Mouse (Mus musculus): ENCODE measurements around the gene Prdx2. TPM values are rescaled to one million over a fixed set of nuclear protein-coding genes. Genes with fewer than 3 reads are reported as not detected.
A peak's percentile ranks its signal among the peaks of the same experiment; 100 is the strongest.

The Prdx2 gene
- polyA plus RNA-seq, 1 experiment from 2014 or later, result 771 TPM

DNA sequence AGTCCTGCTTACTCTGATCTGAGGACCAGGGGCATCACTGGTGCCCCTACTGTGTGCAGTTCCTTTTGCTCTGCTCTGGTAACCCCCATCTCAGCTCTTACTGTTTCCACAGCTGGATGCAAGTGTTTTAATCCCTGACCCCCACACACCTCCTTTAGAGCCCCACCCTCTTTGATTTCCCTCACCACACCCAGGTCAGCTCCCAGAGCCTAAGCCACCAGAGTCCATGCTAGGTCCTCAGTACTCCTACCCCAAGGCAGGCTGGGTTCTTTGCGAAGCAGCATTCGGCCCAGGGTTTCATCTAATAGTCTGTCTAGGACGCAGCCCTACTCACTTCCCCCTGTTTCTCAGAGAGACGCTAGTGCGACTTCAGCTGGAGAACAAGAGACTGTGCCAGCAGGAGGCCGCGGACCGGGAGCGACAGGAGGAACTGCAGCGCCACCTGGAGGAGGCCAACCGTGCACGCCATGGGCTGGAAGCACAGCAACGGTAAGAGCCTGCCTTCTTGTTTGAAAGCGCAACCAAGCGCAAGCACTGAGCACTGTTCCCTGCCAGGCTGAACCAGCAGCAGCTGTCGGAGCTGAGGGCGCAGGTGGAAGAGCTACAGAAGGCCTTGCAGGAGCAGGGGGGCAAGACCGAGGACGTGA is 28.4 kb downstream of the Prdx2 start:
- 13% methylated on average over 19 of the region's 19 CpGs for WGBS
- Histone ChIP-seq H3K9me3 (ENCODE audit: control insufficient read depth, low read length) (no peaks in the 10 kb centered on the region), H3K4me1 (replicated peaks; ENCODE audit: control insufficient read depth, insufficient read depth, low read length) (no peaks in the 10 kb centered on the region), H3K9ac (ENCODE audit: low read length) (no peak overlapping the region), H3K4me3 (ENCODE audit: low read depth, low read length) (no peak overlapping the region), H3K27ac (ENCODE audit: low read depth) (no peak overlapping the region), H3K36me3 (ENCODE audit: control insufficient read depth, insufficient read depth, low read length) (0 out of 2 replicates have a peak, but pooled peaks cover 5% of the 10 kb centered on the region), H3K27me3 (replicated peaks; ENCODE audit: control insufficient read depth, insufficient read depth, low read length) (no peaks in the 10 kb centered on the region), H3K4me2 (ENCODE audit: low read length) (peak overlapping the region; percentile 11; the same call in 1 of the 2 replicates)
- ATAC-seq (replicated peaks; ENCODE audit: low FRiP score, low TSS enrichment, low read depth) (peak; percentile 70), DNase-seq (ENCODE audit: low spot score) (peak; percentile 93)

DNA sequence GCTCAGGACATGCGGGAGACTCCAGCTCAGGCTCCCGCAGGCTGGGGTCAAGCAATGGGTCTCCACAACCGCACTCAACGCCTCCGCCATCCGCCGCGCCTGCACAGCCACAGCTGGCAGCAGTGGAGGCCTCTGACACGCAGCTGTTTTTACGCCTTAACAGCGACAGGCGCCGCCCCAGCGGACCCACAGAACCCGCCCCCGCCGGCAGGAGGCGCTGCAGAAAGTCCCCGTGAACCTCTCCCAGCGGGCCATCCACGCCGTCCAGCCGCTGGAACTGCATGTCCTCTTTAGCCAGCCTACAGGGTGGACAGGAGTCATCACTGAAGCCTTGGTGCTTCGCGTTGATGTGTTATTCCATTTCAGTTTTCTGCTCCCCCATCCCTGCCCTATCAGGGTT is 38.3 kb downstream of the Prdx2 start:
- no peak for ATAC-seq (replicated peaks; ENCODE audit: low FRiP score, low TSS enrichment, low read depth)
- Histone ChIP-seq H3K27ac (ENCODE audit: low read depth) (no peak overlapping the region), H3K9me3 (ENCODE audit: control insufficient read depth, low read length) (no peaks in the 10 kb centered on the region), H3K9ac (ENCODE audit: low read length) (no peak overlapping the region), H3K36me3 (ENCODE audit: control insufficient read depth, insufficient read depth, low read length) (0 out of 2 replicates have a peak, but pooled peaks cover 3% of the 10 kb centered on the region), H3K27me3 (replicated peaks; ENCODE audit: control insufficient read depth, insufficient read depth, low read length) (peaks cover 38% of the 10 kb centered on the region), H3K4me3 (ENCODE audit: low read depth, low read length) (no peak overlapping the region), H3K4me1 (replicated peaks; ENCODE audit: control insufficient read depth, insufficient read depth, low read length) (no peaks in the 10 kb centered on the region), H3K4me2 (ENCODE audit: low read length) (no peak overlapping the region)
- WGBS, result 20% methylated on average over 25 of the region's 25 CpGs
- DNase-seq (ENCODE audit: low spot score), result peak; percentile 68

DNA sequence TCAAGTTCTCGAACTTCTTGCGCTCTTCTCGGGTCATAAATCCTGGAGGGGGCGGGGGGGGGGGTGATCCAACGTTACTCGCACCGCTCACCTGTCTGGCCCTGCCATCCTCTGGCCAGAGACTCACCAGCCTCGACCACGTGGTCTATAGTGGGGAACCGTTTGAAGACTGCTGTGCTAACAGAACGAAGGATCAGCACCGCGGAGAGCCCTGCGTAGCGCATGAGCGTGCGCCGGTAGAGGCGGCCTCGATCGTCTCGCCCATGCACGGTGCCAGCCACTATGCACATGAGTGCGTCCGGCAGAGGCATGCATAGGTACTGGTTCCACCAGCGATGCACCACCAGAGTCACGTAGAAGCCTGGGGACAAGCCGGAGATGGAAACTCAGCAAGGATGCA is 41.9 kb downstream of the Prdx2 start:
- no peak overlapping the region for H3K9ac ChIP-seq (ENCODE audit: low read length)
- H3K4me3 ChIP-seq (ENCODE audit: low read depth, low read length), result no peak overlapping the region
- H3K27me3 ChIP-seq (replicated peaks; ENCODE audit: control insufficient read depth, insufficient read depth, low read length), result peaks cover 53% of the 10 kb centered on the region
- no peaks in the 10 kb centered on the region for H3K9me3 ChIP-seq (ENCODE audit: control insufficient read depth, low read length)
- no peak overlapping the region for H3K27ac ChIP-seq (ENCODE audit: low read depth)
- H3K4me2 ChIP-seq (ENCODE audit: low read length), result no peak overlapping the region
- no peaks in the 10 kb centered on the region for H3K36me3 ChIP-seq (ENCODE audit: control insufficient read depth, insufficient read depth, low read length)
- H3K4me1 ChIP-seq (replicated peaks; ENCODE audit: control insufficient read depth, insufficient read depth, low read length), result no peaks in the 10 kb centered on the region
- DNase-seq (ENCODE audit: low spot score) (no peak), ATAC-seq (replicated peaks; ENCODE audit: low FRiP score, low TSS enrichment, low read depth) (no peak)
- 12% methylated on average over 28 of the region's 28 CpGs for WGBS

DNA sequence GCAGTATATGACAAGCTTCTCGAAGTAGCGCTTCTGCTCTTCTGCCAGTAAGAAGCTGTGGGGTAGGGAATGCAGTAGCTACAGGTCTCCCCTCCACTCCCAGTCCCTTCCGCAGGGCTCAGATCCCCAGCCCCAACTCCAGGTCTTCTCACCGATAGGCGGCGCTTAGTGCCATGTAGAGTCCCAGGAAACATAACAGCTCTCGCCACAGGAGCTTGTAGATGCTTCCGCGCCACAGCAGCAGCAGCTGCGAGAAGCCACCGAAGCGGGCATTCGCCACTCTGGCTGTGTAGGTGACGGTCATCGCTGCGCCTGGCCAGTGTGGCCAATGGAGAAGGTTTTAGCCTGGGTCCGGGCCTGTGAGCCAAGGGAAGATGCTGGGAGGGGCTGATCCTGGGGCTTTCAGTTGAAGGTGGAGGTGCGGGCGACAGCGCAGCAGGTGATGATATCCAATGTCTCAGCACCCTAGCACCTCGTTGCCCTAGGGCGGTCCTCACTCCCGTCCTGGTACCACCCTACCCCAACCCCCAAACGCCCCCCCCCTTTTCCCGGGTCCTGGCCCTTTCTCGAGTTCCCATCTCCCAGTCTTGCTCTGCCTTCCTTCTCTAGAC is 43.9 kb downstream of the Prdx2 start:
- Histone ChIP-seq H3K4me3 (ENCODE audit: low read depth, low read length) (peak overlapping the region; percentile 17), H3K36me3 (ENCODE audit: control insufficient read depth, insufficient read depth, low read length) (peaks cover 9% of the 10 kb centered on the region), H3K9ac (ENCODE audit: low read length) (no peak overlapping the region), H3K9me3 (ENCODE audit: control insufficient read depth, low read length) (no peaks in the 10 kb centered on the region), H3K27ac (ENCODE audit: low read depth) (no peak overlapping the region), H3K4me2 (ENCODE audit: low read length) (peak overlapping the region; percentile 46), H3K27me3 (replicated peaks; ENCODE audit: control insufficient read depth, insufficient read depth, low read length) (peaks cover 45% of the 10 kb centered on the region), H3K4me1 (replicated peaks; ENCODE audit: control insufficient read depth, insufficient read depth, low read length) (no peaks in the 10 kb centered on the region)
- ATAC-seq (replicated peaks; ENCODE audit: low FRiP score, low TSS enrichment, low read depth) (peak; percentile 59), DNase-seq (ENCODE audit: low spot score) (peak; percentile 83)
- 3% methylated on average over 23 of the region's 26 CpGs for whole genome bisulfite sequencing

DNA sequence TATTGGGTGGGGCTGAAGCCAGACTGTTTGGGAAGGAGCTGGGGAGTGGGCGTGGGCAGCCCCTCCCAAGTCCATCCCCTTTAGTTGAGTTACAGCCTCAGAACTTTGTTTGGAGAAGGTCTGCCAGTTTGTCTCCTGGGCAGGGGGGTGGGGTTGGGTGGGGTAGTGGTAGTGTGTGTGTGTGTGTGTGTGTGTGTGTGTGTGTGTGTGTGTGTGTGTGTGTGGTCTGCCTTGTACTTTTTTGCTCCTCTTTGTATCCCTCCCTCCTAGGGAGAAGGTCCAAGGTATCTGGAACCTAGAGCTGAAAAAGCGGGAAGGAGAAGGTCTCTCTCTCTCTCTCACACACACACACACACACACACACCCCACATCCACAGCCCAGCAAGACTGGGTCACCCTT is 45.0 kb downstream of the Prdx2 start, which contains the start of gene Best2:
TSS of gene Best2 (minus strand) at position 101 of the 400 bp plus-strand sequence.
- ATAC-seq (replicated peaks; ENCODE audit: low FRiP score, low TSS enrichment, low read depth), result no peak
- Histone ChIP-seq H3K9me3 (ENCODE audit: control insufficient read depth, low read length) (no peaks in the 10 kb centered on the region), H3K27ac (ENCODE audit: low read depth) (no peak within 1 kb of the TSS), H3K27me3 (replicated peaks; ENCODE audit: control insufficient read depth, insufficient read depth, low read length) (peaks cover 37% of the 10 kb centered on the region), H3K4me3 (ENCODE audit: low read depth, low read length) (peak within 1 kb of the TSS; percentile 17), H3K9ac (ENCODE audit: low read length) (no peak within 1 kb of the TSS), H3K4me1 (replicated peaks; ENCODE audit: control insufficient read depth, insufficient read depth, low read length) (no peaks in the 10 kb centered on the region), H3K4me2 (ENCODE audit: low read length) (peak within 1 kb of the TSS; percentile 46), H3K36me3 (ENCODE audit: control insufficient read depth, insufficient read depth, low read length) (peaks cover 20% of the 10 kb centered on the region)
- no peak for DNase-seq (ENCODE audit: low spot score)
- 53% methylated on average over 2 of the region's 2 CpGs for WGBS

GRCm38 (mm10) chr8:85016724-85017123 is 47.3 kb downstream of the Prdx2 start:
- Histone ChIP-seq H3K36me3 (ENCODE audit: control insufficient read depth, insufficient read depth, low read length) (peaks cover 35% of the 10 kb centered on the region), H3K27me3 (replicated peaks; ENCODE audit: control insufficient read depth, insufficient read depth, low read length) (peaks cover 19% of the 10 kb centered on the region), H3K4me3 (ENCODE audit: low read depth, low read length) (no peak overlapping the region), H3K27ac (ENCODE audit: low read depth) (no peak overlapping the region), H3K9ac (ENCODE audit: low read length) (no peak overlapping the region), H3K4me1 (replicated peaks; ENCODE audit: control insufficient read depth, insufficient read depth, low read length) (no peaks in the 10 kb centered on the region), H3K9me3 (ENCODE audit: control insufficient read depth, low read length) (no peaks in the 10 kb centered on the region), H3K4me2 (ENCODE audit: low read length) (no peak overlapping the region)
- 68% methylated on average over 10 of the region's 10 CpGs for WGBS
- DNase-seq (ENCODE audit: low spot score), result no peak
- no peak for ATAC-seq (replicated peaks; ENCODE audit: low FRiP score, low TSS enrichment, low read depth)

DNA sequence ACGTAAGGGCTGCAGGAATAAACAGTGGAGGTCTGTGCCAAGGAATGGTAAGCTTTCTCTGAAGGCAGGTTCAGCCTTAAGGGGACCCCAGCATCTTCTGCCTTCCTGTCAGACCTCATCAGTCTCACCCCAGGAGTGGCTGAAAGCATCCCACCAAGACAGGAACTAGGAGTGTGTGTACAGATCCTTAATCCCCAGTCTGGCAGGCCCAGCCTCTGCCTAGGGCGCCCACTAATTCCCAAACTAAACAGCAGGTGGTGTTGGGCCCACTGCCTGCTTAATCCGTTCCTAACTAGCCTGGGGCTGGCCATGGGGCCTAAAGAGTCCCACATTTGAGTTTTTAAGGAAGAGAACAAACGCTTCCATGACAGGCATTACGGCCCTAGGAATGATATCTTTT is 47.8 kb downstream of the Prdx2 start:
- no peak for ATAC-seq (replicated peaks; ENCODE audit: low FRiP score, low TSS enrichment, low read depth)
- Histone ChIP-seq H3K27me3 (replicated peaks; ENCODE audit: control insufficient read depth, insufficient read depth, low read length) (peaks cover 18% of the 10 kb centered on the region; the same call in 1 of the 2 replicates), H3K27ac (ENCODE audit: low read depth) (no peak overlapping the region), H3K9me3 (ENCODE audit: control insufficient read depth, low read length) (no peaks in the 10 kb centered on the region), H3K4me2 (ENCODE audit: low read length) (no peak overlapping the region), H3K4me1 (replicated peaks; ENCODE audit: control insufficient read depth, insufficient read depth, low read length) (no peaks in the 10 kb centered on the region), H3K4me3 (ENCODE audit: low read depth, low read length) (no peak overlapping the region), H3K36me3 (ENCODE audit: control insufficient read depth, insufficient read depth, low read length) (peaks cover 39% of the 10 kb centered on the region), H3K9ac (ENCODE audit: low read length) (no peak overlapping the region)
- 44% methylated on average over 5 of the region's 5 CpGs for WGBS
- DNase-seq (ENCODE audit: low spot score), result no peak

DNA sequence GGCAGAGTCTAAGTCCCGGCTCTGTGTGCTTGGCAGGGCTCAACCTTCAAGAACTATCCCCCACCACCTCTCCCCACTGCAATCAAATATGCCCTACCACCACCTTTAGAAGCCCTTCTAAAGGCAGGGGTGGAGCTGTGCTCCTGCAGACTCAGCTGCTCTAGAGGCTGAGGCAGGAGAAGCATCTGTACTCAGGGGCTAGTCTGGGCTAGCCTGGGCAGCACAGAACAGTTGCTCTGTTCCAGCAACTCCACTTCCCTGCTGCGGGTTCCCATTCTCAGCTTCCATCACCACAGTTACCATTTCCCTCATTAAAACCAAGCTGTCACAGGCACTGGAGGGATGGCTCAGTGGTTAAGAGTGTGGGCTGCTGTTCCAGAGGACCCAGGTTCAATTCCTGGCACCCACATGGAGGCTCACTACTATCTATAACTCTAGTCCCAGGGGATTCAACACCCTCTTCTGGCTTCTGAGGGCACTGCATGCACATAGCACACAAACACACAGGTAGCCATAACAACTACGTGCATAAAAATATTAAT is 52.2 kb downstream of the Prdx2 start:
- no peaks in the 10 kb centered on the region for H3K27me3 ChIP-seq (replicated peaks; ENCODE audit: control insufficient read depth, insufficient read depth, low read length)
- peaks cover 14% of the 10 kb centered on the region for H3K4me1 ChIP-seq (replicated peaks; ENCODE audit: control insufficient read depth, insufficient read depth, low read length)
- WGBS, result 95% methylated on average over 3 of the region's 3 CpGs
- no peak overlapping the region for H3K9ac ChIP-seq (ENCODE audit: low read length)
- DNase-seq (ENCODE audit: low spot score) (no peak), ATAC-seq (replicated peaks; ENCODE audit: low FRiP score, low TSS enrichment, low read depth) (no peak)
- H3K4me2 ChIP-seq (ENCODE audit: low read length), result no peak overlapping the region
- no peak overlapping the region for H3K4me3 ChIP-seq (ENCODE audit: low read depth, low read length)
- H3K36me3 ChIP-seq (ENCODE audit: control insufficient read depth, insufficient read depth, low read length), result peaks cover 56% of the 10 kb centered on the region
- no peaks in the 10 kb centered on the region for H3K9me3 ChIP-seq (ENCODE audit: control insufficient read depth, low read length)
- no peak overlapping the region for H3K27ac ChIP-seq (ENCODE audit: low read depth)
